1 mouse cellular context compared by ENCODE assay signal in the genomic region with DNA sequence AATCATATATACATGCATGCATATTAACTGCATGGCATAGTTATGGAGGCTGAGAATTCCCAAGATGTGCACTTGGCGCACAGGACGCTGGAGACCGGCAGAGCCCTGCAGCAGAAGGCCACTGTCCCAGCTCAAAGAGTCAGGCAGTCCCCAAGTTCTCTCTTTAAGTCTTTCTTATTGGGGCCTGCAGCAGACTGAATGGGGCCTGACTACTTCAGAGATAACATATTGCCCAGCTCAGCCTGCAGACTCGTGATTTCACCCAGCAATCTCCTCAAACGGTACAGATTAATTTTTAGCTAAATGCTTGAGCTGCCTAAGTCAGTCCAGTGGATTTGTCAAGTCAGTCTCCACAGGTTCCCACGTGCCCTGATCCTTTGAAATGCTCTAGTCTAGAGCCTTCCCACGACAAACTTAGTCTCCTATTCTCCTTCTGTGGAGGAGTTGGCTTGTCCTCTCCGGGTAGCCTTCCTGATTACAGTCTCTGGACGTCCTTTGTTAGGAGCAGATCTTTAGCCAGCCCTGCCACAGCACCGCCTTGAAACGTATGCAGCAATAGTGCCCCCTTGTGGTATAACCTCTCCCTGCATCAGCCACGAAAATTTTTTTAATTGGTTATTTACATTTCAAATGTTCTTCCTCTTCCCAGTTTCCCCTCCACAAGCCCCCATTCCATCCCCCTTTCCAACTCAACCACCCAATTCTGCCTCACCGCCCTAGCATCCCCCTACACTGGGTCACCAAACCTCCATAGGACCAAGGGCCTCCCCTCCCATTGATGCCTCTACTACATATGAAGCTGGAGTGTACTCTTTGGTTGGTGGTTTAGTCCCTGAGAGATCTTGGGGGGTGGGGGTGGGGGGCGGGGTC.
TF ChIP-seq lines count a peak whose summit lies in the region.

No protein-coding gene starts in this region.

TF ChIP-seq in C2C12, 6 proteins besides CTCF, POLR2A, EP300 and RAD21:
- no peak for TF ChIP-seq MAX (IDR thresholded peaks at IDR 0.05)
- TF ChIP-seq MYOD1 (IDR thresholded peaks at IDR 0.05; ENCODE audit: control insufficient read depth, insufficient read length, low read depth): no peak
